Mouse (Mus musculus) right cerebral cortex, adult 2 months (tissue): ENCODE measurements around the gene Trp53i13.
A peak's percentile ranks its signal among the peaks of the same experiment; 100 is the strongest.

ENCODE experiments used
- DNase-seq, 2 experiments: peaks; one replicate each; pipeline ENCODE4 v3.0.0; 2021 to 2022; ENCODE audit warnings: low spot score in 2 of 2

The Trp53i13 gene

GRCm38 (mm10) chr11:77463101-77463445 lies 52.7 kb downstream of the Trp53i13 start:
- DNase-seq: no peak

DNA sequence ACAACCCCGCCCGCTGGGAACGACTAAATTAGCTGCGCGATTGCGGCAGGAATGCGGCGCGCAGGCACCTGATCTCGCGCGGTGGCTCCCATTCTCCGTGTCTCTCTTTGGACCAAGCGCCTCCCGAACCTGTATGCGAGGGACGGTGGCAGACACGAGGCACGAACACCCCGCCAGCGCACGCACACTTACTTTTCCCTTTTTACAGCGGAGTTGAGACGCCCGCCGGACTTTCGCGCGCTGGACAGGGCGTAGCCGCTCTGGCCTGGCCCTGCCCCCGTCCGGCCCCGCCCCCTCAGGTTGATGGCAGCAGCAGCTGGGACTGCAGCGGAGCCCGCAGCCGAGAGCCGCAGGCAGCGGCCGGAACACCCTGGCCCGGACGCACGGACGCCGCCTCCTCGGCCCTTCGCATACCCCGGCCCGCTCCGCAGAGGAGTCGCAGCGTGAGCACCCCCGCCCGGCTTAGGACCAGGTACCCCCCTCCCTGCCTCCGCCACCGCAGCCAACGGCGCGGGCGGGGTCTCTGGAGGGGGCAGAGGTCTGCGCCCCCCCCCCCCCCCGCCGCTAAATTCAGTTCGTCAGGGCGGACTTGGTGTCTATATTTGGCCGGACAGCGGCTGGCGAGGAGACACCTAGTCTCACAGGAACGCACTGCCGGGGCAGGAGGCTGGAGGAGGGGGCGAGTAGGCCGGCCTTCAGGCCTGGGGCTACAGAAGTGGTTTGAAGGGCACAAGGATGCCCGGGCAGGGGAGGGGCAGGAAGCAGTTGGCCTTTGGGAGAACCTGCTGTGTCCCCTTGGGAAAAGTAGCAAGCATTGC lies 53.3 kb downstream of the Trp53i13 start, which contains the start of gene Coro6:
Coro6 (plus strand) TSS at position 129 of the 818 bp plus-strand sequence.
- DNase-seq: peak in 1 of 2 experiments; percentile 50

- DNase-seq: no peak
These were observed 53.9 kb downstream of the Trp53i13 start for GRCm38 (mm10) chr11:77461856-77462255.
